Mouse (Mus musculus) retina, postnatal 7 days (tissue): ENCODE measurements around the gene Rpap2.

Experiments
- DNase-seq: peaks from one replicate; pipeline ENCODE4 v3.0.0-alpha.2; 2012; ENCODE audit warnings: low read depth, low spot score

The Rpap2 gene

DNA sequence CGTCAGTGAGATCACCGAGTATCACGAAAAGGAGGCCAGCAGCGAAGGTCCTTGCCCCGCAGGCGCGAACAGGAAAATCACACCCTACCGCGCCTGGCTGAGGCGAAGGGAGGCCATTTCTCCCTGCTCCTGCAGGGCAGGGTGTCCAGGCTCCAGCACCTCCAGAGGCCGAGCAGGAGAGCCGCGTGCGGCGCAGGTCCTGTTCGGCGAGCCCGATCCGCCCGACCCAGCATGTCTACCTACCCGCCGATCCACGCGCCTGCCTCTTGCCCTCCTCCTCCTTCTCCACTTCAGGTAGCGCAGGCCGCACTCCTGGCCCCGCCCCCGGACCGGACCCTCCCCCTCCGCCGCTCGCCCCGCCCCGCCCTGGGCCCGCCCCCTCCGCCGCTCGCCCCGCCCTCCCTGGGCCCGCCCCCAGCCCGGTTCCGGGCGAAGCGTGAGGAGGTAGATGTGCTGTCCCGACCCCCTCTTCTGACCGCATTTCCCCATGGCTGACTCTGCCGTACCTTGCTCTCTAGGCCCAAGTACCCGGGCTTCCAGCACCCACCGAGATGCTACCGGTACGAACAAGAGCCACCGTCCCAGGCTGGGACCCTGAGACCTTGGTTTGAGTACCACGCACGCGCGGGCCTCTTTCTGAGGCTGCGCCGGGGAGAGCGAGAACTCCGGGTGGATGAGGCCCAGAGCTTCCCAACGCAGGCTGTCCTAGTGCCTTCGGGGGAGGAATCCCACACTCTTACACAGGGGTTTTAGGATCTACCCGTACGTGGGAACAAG is at the start of gene Rpap2, which contains the start of gene Glmn:
TSS of gene Rpap2 (plus strand) at position 73 of the 777 bp plus-strand sequence.
TSS of gene Glmn (minus strand) at position 588 of the 777 bp plus-strand sequence.
- DNase-seq = peak; percentile 76

DNA sequence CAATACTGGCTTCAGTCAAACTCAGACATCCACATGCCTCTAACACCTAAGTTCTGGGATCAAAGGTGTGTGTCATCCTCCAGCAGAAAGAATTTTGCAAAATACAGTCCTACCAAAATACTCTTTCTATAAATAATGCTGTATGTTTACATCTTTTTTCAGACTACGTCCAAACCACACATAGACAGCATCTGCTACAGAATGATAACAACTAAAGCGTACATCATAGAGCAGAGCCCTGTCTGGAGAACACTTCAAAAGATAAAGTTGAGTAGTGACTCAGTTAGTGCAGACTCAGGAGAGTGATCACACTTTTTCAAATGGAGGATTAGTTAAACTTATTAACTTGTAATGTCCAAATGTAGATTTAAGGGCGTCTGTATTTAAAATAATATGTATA is 49.2 kb upstream of the Rpap2 start:
- no peak for DNase-seq

DNA sequence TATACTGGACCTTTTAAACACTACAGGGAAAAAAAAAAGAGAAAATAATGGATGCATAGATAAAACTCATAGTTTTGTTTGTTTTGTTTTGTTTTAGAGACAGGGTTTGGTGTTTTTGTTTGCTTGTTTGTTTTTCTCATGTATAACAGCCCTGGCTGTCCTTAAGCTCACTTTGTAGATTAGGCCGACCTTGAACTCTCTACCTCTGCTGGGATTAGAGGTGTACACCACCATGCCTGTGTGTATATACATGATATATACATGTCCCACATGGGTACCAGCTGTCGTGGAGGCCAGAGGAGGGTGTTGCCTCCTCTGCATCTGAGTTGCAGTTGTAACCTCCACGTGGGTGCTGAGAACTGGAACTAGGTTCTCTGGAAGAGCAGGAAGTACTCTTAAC is 48.7 kb upstream of the Rpap2 start:
- no peak for DNase-seq

DNA sequence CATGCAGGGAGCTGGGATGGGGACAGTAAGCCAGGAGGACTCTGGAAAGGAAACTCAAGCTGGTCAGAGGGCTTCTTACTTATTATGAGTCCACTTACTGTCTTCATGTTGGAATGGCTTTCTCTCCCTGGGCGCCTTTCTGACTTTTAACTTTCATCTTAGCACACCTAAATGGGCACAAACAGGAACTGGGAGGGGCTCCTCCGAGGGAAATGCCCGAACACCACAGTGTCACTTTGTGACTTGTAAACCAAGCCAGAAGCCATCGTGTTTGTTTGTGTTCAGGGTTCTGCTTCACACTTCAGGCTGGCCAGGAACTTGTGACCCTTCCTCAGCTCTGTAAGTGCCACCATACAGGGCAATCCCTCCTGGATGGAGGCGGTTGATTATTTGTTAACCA is 42.8 kb upstream of the Rpap2 start:
- DNase-seq = no peak

DNA sequence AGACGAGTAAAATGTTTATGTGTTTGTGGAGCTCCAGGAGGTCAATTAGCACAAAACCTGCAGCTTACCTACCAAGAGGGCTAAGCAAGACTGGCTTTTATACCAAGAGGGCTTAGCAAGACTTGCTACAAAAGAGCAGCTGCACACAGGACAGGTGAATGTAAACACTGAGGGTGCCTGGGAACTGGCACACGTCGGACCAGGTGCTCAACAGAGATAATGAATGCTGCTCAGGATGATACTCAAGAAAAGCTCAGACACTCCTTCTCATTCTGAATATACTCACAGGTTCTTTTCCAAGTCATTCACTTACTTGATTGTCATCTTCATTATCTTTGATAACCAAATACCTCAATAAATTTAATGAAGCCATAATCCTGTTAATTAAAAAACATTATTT is 40.2 kb upstream of the Rpap2 start:
- no peak for DNase-seq

DNA sequence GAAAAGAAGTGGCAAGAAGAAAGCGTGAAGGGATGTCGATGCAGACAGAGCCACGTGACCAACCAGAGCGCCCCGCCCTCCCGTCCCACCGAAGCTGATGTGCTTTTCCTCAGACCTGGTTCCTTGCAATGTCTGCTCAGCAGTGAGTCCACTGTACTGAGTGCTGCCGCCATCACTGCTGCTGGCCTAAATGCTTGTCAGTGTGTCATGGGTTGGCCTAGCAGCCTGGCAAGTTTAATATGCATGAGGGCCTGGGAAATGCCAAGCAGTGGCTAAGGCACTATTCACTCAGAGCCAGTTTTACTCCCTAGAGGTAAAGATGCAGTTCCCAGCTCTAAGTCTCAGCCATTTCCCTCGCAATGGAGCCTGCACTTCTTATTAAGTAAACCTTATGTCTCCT is 28.0 kb upstream of the Rpap2 start:
- no peak for DNase-seq

DNA sequence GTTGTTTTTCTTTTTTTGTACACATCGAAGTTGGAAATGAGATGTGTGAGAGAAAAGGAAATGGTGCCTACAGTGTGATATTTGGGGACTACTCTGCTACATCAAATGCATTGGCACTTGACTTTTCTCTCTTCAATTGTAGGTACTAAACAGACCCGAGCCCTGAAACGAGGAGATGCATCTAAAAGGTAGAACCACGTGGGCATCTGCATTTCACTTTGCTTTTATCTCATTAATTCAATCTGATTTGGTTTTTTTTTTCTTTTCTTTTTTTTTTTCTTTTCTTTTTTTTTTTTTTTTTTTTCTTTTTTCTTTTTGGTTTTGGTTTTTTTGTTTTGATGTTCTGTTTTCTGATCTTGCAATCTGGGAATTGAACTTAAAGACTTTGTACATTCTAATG is 1.2 kb downstream of the Rpap2 start:
- no peak for DNase-seq

DNA sequence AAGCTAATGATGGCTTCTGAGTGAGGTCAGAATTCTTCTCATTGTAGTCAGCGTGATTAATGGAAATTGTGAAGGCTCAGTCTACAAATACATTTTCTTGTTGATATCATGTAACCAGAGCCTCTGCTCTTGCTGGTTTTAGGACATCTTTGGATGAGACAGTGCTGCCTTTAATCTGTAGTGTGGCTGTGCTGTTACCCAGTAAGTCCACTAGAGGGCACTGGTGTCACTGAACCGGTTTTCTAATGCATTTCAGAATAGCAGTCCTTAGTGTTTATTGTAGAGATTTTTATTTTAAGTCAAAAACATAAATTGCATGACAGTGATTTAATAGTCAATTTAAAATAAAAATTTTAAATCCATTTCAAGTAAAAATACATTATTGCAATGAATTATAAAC is 14.1 kb downstream of the Rpap2 start:
- peak; percentile 45 for DNase-seq

DNA sequence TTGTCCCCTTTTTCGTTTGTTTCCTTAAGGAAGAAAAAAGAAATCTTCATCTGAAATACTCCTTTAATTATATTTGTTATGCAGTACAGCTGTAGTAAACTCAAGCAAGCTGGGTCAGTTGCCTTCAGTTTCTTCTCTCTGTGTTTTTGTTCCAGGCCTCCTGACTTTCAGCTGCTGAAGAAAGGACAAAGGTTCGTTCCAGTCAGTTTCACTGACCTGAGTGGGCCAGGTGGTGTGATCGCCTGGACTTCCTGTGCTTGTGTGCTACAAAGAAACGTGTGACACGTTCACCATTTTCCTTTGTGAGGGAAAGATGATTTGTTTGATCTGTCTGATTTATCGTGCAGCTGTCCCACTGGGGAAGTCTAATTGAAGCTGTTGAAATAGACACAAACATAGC is 20.8 kb downstream of the Rpap2 start:
- DNase-seq = no peak

DNA sequence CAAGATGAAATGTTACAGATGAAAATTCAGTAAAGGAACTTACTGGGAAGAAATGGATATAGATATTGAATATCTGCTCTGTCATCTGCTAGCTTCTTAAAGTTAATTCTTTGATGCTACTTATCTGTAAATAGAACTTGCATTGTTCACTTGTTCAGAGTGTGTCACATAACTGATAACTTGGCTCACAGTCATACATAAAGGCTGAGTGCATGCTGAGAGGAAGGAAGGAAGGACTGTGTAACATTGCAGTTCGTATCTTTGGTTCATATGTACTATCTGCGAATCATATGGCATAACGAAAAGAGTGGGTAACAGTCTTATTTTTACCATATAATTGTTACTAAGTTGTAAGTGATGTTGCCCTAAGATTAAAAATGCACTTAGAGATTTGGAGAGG is 24.2 kb downstream of the Rpap2 start:
- DNase-seq = no peak

DNA sequence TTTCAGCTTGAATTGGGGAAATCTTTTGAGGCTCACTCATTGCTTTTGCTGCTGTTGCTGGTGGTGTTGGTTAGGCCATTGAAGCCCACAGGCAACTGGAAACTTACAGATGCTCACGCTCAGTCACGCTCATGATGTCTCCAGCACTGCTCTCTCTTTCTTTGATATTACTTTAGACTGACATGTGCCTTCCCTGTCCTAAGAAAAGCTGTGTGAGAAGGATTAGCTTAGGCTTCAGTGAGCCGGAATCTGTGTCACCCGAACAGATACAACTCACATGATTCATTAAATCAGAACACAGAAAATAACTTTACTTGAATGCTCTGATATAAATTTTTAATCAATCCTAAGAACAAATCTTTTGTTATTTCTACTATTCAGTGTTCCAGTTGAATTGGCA is 36.5 kb downstream of the Rpap2 start:
- no peak for DNase-seq

DNA sequence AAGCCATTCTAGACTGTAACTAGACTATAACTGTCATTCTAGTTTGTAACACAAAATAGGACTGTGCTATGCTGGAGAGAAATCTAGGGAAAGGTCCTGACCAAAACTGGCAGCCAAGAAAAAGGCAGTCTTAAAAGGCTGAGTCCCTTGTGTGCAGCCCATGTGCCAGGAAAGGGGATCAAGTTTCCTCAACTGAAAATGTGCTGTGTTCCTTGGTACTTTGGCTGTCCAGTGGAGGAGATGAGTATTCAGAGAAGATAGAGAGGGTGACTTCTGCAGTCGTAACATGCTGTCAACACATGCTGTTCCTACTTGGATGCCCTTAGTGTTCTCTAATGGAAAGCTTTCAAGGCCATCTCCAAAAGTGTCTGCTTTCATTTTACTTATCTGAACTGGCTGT is 39.9 kb downstream of the Rpap2 start:
- DNase-seq = no peak

DNA sequence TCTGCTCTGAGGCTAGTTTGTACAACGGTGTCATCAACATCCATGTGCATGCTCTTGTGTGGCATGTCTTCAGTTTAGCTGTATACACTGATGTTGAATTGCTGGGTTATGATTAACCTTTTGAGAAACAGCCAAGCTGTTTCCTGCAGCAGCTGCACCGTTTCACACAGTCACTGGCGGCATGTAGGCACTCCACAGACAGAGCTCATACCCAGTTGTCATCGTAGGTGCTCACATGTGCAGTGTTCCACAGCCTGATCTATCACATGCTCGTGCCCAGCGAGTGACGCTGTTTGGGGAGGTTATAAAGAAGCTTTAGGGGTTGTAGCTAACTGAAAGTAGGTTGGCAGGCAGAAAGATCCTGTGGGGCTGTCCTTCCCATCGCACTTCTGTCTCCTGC is 41.2 kb downstream of the Rpap2 start:
- no peak for DNase-seq

DNA sequence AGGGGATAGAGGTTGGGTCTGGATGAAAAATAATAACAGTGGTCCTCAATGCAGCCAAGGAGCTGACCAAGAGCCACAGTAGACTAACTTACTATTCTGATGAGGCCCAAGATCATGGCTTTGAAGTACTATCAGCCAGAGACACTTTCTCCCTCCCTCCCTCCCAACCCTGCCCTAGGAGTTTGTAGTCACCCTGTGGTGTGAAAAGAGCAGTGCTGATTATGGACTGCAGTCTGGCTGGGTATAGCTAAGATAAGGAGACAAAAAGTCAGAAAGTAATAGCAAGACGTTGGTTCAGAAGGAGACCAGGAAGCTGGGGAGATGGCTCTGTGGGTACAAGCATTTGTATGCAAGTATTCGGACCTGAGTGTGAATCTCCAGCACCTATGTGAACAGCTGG is 47.4 kb downstream of the Rpap2 start:
- no peak for DNase-seq

DNA sequence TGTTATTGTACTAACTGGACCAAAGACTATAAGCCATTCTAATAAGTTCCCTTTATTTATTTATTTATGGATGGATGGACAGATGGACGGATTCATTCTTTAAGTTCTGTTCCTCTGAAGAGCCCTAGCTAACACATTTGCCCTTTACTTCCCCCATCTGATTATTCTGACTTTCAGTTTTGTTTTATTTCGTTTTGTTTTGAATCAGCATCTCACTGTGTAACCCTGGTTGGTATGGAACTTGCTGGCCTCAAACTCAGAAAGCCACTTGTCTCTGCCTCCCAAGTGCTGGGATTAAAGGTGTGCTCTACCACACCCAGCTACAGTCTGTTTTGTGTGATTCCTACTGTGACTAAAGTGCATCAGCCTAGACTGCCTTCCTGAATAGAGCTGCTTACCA is 48.8 kb downstream of the Rpap2 start:
- DNase-seq = no peak

DNA sequence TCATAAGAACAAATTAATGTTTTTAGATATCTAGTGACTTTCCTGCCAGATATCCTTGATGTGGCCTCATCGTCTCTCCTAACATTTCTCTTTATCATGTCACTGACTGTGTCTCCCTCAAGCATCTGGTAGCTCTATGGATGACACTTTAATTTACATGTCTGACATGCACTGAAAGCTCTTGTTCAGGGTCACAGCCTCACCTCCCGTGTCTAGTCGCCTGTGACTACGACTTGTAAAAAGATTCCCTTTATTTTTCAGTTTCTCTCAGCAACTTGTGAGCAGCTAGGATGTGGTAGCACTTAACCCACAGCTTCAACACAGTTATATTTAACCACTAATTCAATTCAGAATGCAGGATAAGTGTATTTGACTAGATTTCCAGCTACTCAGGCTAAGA is 50.4 kb downstream of the Rpap2 start:
- no peak for DNase-seq

DNA sequence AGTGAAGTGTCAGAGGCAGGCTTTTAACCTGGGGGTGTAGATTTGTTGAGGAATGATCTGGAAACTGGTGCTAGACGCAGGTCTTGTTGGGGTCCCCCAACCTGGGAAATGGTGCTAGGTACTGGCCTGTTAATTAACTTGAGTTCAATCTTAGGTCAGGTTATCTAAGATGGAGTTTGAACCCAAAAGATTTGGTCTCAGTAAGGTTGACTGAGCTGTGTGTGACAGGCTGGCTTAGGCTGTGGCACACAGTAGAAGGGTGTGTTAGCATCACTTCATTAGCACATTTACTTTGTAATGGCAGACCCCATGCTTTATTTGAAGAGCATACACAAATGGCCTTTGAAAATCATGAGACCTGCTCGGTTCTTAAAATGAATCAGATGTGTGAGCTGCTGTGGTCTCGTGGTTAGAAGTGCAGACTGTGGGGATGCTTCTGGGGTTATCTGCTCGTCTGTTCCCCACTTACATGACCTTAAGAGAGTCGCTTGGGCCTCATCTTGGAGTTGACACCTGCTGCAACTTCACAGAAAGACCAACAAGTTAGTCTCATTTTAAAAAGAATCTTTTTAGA is 51.5 kb downstream of the Rpap2 start:
- no peak for DNase-seq

DNA sequence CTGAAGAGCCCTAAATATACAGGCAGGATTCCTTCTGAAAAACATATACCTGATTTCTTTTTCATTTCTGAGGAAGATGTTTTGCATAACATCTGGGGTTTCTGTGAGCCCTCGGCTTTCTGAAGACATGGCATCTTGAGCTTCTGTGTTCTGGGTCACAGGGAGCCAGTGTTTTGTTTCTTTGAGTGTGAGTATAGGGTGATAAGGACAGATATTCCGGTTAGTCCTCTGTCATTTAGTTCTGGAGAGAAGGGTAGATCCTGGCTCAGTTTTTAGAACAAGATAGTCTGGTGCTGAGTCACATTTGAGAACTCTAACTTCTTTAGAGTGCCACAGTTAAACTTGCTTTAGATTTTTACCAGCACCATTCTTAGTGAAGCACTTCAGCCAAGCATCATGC is 52.5 kb downstream of the Rpap2 start:
- no peak for DNase-seq

DNA sequence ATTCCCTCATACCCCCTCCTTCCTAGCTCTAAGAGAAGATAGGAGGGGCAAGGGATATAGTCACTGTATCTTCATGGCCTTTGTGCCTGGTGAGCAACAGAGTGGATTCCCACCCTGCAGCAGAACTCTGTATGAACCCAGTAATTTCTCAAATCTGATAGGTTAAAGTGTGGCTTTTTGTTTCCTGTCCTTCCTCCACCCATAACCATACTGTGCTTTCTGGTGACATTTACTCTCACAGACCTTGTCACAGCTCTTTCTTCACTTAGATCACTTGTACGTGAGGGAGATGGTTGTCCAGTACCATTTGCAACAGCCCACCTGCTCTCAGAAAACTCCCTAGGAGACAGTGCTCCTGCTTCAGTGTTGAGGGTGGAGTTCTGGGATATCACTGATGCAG is 53.3 kb downstream of the Rpap2 start:
- DNase-seq = no peak

DNA sequence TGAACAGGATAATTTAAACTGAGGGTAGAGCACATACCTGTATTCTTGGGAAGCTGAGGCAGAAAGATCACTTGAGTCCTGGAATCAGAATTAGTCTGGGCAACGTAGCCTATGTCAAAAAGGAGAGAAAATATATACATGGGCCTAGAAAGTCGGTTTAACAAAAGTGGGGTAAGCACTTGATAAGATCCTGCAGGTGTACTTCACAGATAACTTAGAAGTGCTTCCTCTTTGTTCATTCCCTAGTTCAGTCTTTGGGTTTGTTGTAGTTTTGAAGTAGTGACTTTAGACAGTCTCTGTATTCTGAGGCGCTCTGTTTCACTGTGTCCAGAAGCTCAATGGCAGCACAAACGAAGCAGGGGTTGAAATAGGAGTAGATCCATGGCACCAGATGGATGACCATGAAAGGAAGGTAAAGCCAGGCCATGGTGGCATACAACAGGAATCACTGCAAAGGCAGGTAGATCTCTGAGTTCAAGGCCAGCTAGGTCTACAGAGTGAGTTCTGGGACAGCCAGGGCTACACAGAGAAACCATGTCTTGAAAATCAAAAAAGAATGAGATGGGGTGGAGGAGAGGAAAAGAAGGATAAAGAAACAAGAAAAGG is 55.0 kb downstream of the Rpap2 start:
- DNase-seq = no peak

DNA sequence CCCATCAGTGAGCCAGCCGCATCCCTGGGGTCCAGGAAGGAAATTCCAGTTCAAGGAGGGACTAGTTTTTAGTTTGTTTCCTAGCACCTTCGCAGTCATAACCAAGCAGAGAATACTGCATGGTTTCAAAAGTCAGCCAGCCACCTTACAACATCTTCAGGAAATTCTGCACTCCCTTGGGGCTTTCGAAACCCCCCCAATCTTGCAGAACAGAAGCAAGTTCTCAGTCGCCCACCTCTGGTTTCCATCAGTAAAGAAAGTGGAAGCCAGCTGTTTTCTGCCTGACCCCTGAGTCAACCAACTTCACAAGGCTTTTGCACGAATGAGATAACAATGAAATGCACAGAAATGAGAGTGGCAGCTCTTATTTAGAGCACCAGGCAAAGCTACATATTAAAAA is 81.2 kb downstream of the Rpap2 start:
- DNase-seq = no peak

DNA sequence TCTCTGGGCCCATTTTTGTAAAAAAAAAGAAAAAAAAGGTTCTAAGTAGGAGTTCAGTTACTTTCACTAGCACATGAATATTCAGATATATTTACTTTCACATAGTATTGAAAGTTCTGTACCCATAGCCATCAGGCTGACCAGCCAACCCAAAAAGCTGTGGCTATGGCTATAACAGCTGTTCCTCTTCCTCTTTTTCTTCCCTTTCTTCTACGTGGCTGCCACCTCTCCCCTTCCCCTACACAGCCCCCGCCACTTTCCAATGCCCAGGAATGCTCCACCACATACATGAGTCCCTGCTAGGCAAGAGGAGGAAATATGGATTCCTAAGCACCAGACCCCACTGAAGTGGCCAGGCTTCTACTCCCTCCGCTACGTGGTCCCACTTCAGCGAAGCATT is 84.1 kb downstream of the Rpap2 start:
- DNase-seq = no peak

DNA sequence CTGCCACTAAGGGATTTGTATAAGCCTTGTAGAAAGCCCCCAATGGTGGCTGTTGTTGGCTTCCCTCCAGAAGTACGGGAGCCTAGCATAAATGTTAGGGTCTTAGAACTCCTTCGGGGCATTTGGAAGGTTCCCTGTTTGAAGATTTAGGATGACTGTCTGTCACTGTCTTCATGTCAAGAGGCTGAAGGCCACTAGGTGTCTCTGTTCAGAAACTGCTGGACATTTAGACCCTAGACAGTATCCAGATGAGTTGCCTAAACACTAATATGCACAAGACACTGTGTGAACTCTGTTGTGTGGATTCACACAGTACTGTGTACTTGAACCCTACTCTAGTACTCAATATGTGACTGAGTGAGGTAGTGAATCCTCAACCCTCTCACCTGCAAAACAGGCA is 87.2 kb downstream of the Rpap2 start:
- DNase-seq = no peak
